Mouse (Mus musculus): ENCODE measurements around the gene Gtf2a2.

Gtf2a2 gene

GRCm38 (mm10) chr9:70012408-70012901, at the start of gene Gtf2a2:
Gene Gtf2a2 (plus strand): TSS chr9:70012550.
- in situ Hi-C loops (cut with MboI, MseI) = no loop called here

GRCm38 (mm10) chr9:69964370-69964769, 48.0 kb upstream of the Gtf2a2 start:
- in situ Hi-C loops (cut with MboI, MseI) = no loop called here

GRCm38 (mm10) chr9:69985526-69985925, 26.8 kb upstream of the Gtf2a2 start:
- in situ Hi-C loops (cut with MboI, MseI) = no loop called here

GRCm38 (mm10) chr9:69986063-69986462, 26.3 kb upstream of the Gtf2a2 start:
- in situ Hi-C loops (cut with MboI, MseI) = no loop called here

GRCm38 (mm10) chr9:69986571-69986970, 25.8 kb upstream of the Gtf2a2 start:
- in situ Hi-C loops (cut with MboI, MseI) = no loop called here

- in situ Hi-C loops (cut with MboI, MseI) = no loop called here
Observed at GRCm38 (mm10) chr9:69987579-69987978, 24.8 kb upstream of the Gtf2a2 start.

GRCm38 (mm10) chr9:69988706-69989302, 23.5 kb upstream of the Gtf2a2 start:
- in situ Hi-C loops (cut with MboI, MseI) = no loop called here

- in situ Hi-C loops (cut with MboI, MseI) = no loop called here
Observed at GRCm38 (mm10) chr9:69989303-69990121, 22.8 kb upstream of the Gtf2a2 start, which contains the start of gene Bnip2. Gene Bnip2 (plus strand): TSS chr9:69989466.

- in situ Hi-C loops (cut with MboI, MseI) = no loop called here
Observed at GRCm38 (mm10) chr9:69990346-69990745, 22.0 kb upstream of the Gtf2a2 start.

- in situ Hi-C loops (cut with MboI, MseI) = no loop called here
Observed at GRCm38 (mm10) chr9:69992841-69993277, 19.5 kb upstream of the Gtf2a2 start.

- in situ Hi-C loops (cut with MboI, MseI) = no loop called here
Observed at GRCm38 (mm10) chr9:69993479-69993878, 18.9 kb upstream of the Gtf2a2 start.

GRCm38 (mm10) chr9:69994547-69994946, 17.8 kb upstream of the Gtf2a2 start:
- in situ Hi-C loops (cut with MboI, MseI) = no loop called here

- in situ Hi-C loops (cut with MboI, MseI) = no loop called here
Observed at GRCm38 (mm10) chr9:69999318-69999717, 13.0 kb upstream of the Gtf2a2 start.

- in situ Hi-C loops (cut with MboI, MseI) = no loop called here
Observed at GRCm38 (mm10) chr9:70003516-70003915, 8.8 kb upstream of the Gtf2a2 start.

GRCm38 (mm10) chr9:70006984-70007383, 5.4 kb upstream of the Gtf2a2 start:
- in situ Hi-C loops (cut with MboI, MseI) = no loop called here

GRCm38 (mm10) chr9:70007506-70008248, 4.7 kb upstream of the Gtf2a2 start:
- in situ Hi-C loops (cut with MboI, MseI) = no loop called here

GRCm38 (mm10) chr9:70009754-70010304, 2.5 kb upstream of the Gtf2a2 start:
- in situ Hi-C loops (cut with MboI, MseI) = no loop called here

GRCm38 (mm10) chr9:70010781-70011473, 1.4 kb upstream of the Gtf2a2 start:
- in situ Hi-C loops (cut with MboI, MseI) = no loop called here

GRCm38 (mm10) chr9:70011537-70012407, 578 bp upstream of the Gtf2a2 start:
- in situ Hi-C loops (cut with MboI, MseI) = no loop called here

- in situ Hi-C loops (cut with MboI, MseI) = no loop called here
Observed at GRCm38 (mm10) chr9:70015632-70016031, 3.3 kb downstream of the Gtf2a2 start.

Data from T-helper 2 cell (primary cell).